Mouse (Mus musculus) heart, postnatal 25 days (tissue): ENCODE measurements around the gene P2rx7. TPM values are rescaled to one million over a fixed set of nuclear protein-coding genes. Genes with fewer than 3 reads are reported as not detected.

Experiments used
- DNase-seq: peaks from one replicate; pipeline ENCODE4 v3.0.0; 2022; ENCODE audit warnings: low spot score
- intact Hi-C: fragments of 180-260 bp; cut with DNase I; formaldehyde crosslinking; loops from one replicate; pipeline ENCODE4 v1.15.1; 2025
- microRNA-seq: library from miRNA; unstranded; fragments of <30 nt; microRNA quantifications from one replicate; pipeline ENCODE4 v1.2.0, GENCODE M21; 2022
- total RNA-seq, 2 experiments: library from RNA; stranded (reverse); gene quantifications; 2 replicates each; pipeline ENCODE4 v1.2.3; 2021

Gene P2rx7
- total RNA-seq, 2 experiments from 2014 or later: 3.2 to 3.9 TPM

- intact Hi-C loops: no loop called here
- DNase-seq: no peak
These were observed 74.7 kb downstream of the P2rx7 start for GRCm38 (mm10) chr5:122718400-122718799.

- intact Hi-C loops: no loop called here
- no peak for DNase-seq
These were observed 75.5 kb downstream of the P2rx7 start for GRCm38 (mm10) chr5:122719168-122719567.

GRCm38 (mm10) chr5:122725453-122725852 is 81.7 kb downstream of the P2rx7 start:
- intact Hi-C loops: loop anchor here (5.0 kb wide), 2 partner anchors 98 to 323 kb away; no protein-coding TSS in a partner anchor

GRCm38 (mm10) chr5:122726068-122726467 is 82.4 kb downstream of the P2rx7 start:
- DNase-seq: no peak
- intact Hi-C loops: loop anchor here (5.0 kb wide), 2 partner anchors 99 to 324 kb away; no protein-coding TSS in a partner anchor

More at GRCm38 (mm10) chr5:122725453-122725852, 81.7 kb downstream of the P2rx7 start:
- no peak for DNase-seq

- DNase-seq: no peak
- intact Hi-C loops: loop anchor here (5.0 kb wide), 2 partner anchors 99 to 324 kb away; no protein-coding TSS in a partner anchor
These were observed 82.9 kb downstream of the P2rx7 start for GRCm38 (mm10) chr5:122726595-122726994.

- no peak for DNase-seq
- intact Hi-C loops: loop anchor here (5.0 kb wide), 2 partner anchors 100 to 325 kb away; no protein-coding TSS in a partner anchor
These were observed 83.4 kb downstream of the P2rx7 start for GRCm38 (mm10) chr5:122727096-122727495.

GRCm38 (mm10) chr5:122730776-122731175 is 87.1 kb downstream of the P2rx7 start:
- DNase-seq: no peak
- intact Hi-C loops: no loop called here

- DNase-seq: no peak
- intact Hi-C loops: no loop called here
These were observed 87.6 kb downstream of the P2rx7 start for GRCm38 (mm10) chr5:122731321-122731720.

GRCm38 (mm10) chr5:122731991-122732673 is 88.4 kb downstream of the P2rx7 start:
- no peak for DNase-seq
- intact Hi-C loops: no loop called here

GRCm38 (mm10) chr5:122733881-122734280 is 90.2 kb downstream of the P2rx7 start:
- intact Hi-C loops: no loop called here
- DNase-seq: no peak

- intact Hi-C loops: no loop called here
- DNase-seq: no peak
These were observed 92.1 kb downstream of the P2rx7 start for GRCm38 (mm10) chr5:122735853-122736252.

- DNase-seq: no peak
- intact Hi-C loops: no loop called here
These were observed 93.0 kb downstream of the P2rx7 start for GRCm38 (mm10) chr5:122736761-122737160.

Small RNAs within 50 kb of the gene (microRNA-seq; reads per million reads assigned to microRNA genes)
- gene Mir8115: not detected

Other genes starting within 250 kb of the P2rx7 start
- 10 to 100 TPM; 27.3 to 28.1 TPM for gene Anapc7, start 222.2 kb upstream of the P2rx7 start, total RNA-seq
- over 10,000 TPM; 10,772 to 12,207 TPM for gene Atp2a2, start 141.7 kb upstream of the P2rx7 start, total RNA-seq
- 10 to 100 TPM; 67.4 to 68.3 TPM for gene Ift81, start 29.4 kb upstream of the P2rx7 start, total RNA-seq
- 10 to 100 TPM; 14.3 to 15.5 TPM for gene P2rx4, start 63.6 kb downstream of the P2rx7 start, total RNA-seq
- 10 to 100 TPM; 11.0 to 11.4 TPM for gene Camkk2, start 135.5 kb downstream of the P2rx7 start, total RNA-seq
- 100 to 1,000 TPM; 161 to 165 TPM for gene Anapc5, start 177.4 kb downstream of the P2rx7 start, total RNA-seq
- 10 to 100 TPM; 24.0 to 28.2 TPM for gene Rnf34, start 206.1 kb downstream of the P2rx7 start, total RNA-seq